8 mouse cellular contexts compared by ENCODE assay signal in genomic region chr5:91402339-91403211, GRCm38 (mm10). TPM values are rescaled to one million over a fixed set of nuclear protein-coding genes. Genes with fewer than 3 reads are reported as not detected.
DNase-seq lines count a peak whose midpoint lies in the region; ATAC-seq lines count a peak whose summit lies in the region.

TSS of gene Btc (minus strand) at chr5:91402994.

- H3K4me3 ChIP-seq in intestine, embryonic 16.5 days (ENCODE audit: low read length): peak within 1 kb of the TSS; percentile 62
- H3K4me3 ChIP-seq in limb, embryonic 10.5 days: peak within 1 kb of the TSS; percentile 46
- H3K4me3 ChIP-seq in midbrain, embryonic 12.5 days: peak within 1 kb of the TSS; percentile 30

- H3K4me1 ChIP-seq in intestine, embryonic 16.5 days (ENCODE audit: control insufficient read depth, insufficient read depth, low read length): peaks cover 6% of the 10 kb centered on the region; the same call in 1 of the 2 replicates
- peaks cover 10% of the 10 kb centered on the region for H3K4me1 ChIP-seq in limb, embryonic 10.5 days
- H3K4me1 ChIP-seq in midbrain, embryonic 12.5 days: peaks cover 9% of the 10 kb centered on the region

- H3K27ac ChIP-seq in intestine, embryonic 16.5 days (ENCODE audit: low read length): peak within 1 kb of the TSS; percentile 68
- no peak within 1 kb of the TSS for H3K27ac ChIP-seq in limb, embryonic 10.5 days
- no peak within 1 kb of the TSS for H3K27ac ChIP-seq in midbrain, embryonic 12.5 days (replicated peaks)

- DNase-seq in T-cell, adult 2 months (ENCODE audit: low spot score): peak; percentile 72
- peak; percentile 32 for DNase-seq in embryo, embryonic 10.5 days (ENCODE audit: low spot score)
- peak; percentile 41 to 70 for DNase-seq in gastrocnemius, postnatal 4 days (ENCODE audit: low spot score in 2 of 2)
- DNase-seq in limb, embryonic 10.5 days (ENCODE audit: low spot score): peak; percentile 54
- DNase-seq in right cerebral cortex, postnatal 4 days: peak; percentile 44
- no peak for DNase-seq in c-Kit-positive CD71-positive TER-119-positive erythroid progenitor cells, embryonic 14.5 days (ENCODE audit: low spot score)

- no peaks in the 10 kb centered on the region for H3K36me3 ChIP-seq in intestine, embryonic 16.5 days (ENCODE audit: control insufficient read depth, insufficient read depth, low read length)
- no peaks in the 10 kb centered on the region for H3K36me3 ChIP-seq in limb, embryonic 10.5 days
- no peaks in the 10 kb centered on the region for H3K36me3 ChIP-seq in midbrain, embryonic 12.5 days

- WGBS in intestine, embryonic 16.5 days: 8% methylated on average over 19 of the region's 19 CpGs
- 9% methylated on average over 19 of the region's 19 CpGs for WGBS in limb, embryonic 10.5 days
- 16% methylated on average over 19 of the region's 19 CpGs for WGBS in midbrain, embryonic 12.5 days

- peak within 1 kb of the TSS; percentile 86 for H3K4me2 ChIP-seq in intestine, embryonic 16.5 days (ENCODE audit: low read depth, low read length)
- H3K4me2 ChIP-seq in midbrain, embryonic 12.5 days (replicated peaks): peak within 1 kb of the TSS; percentile 51

- H3K9ac ChIP-seq in intestine, embryonic 16.5 days (ENCODE audit: low read depth, low read length): peak within 1 kb of the TSS; percentile 82
- H3K9ac ChIP-seq in midbrain, embryonic 12.5 days (replicated peaks): peak within 1 kb of the TSS; percentile 24; the same call in 1 of the 2 replicates

- peak; percentile 94 for ATAC-seq in intestine, embryonic 16.5 days
- ATAC-seq in midbrain, embryonic 12.5 days (ENCODE audit: low FRiP score, low read depth): peak; percentile 54; the same call in 1 of the 2 replicates

- no peaks in the 10 kb centered on the region for H3K27me3 ChIP-seq in intestine, embryonic 16.5 days (replicated peaks; ENCODE audit: control insufficient read depth, insufficient read depth, low read length)
- peaks cover 13% of the 10 kb centered on the region; the same call in 1 of the 2 replicates for H3K27me3 ChIP-seq in limb, embryonic 10.5 days (ENCODE audit: low read depth, poor library complexity, severe bottlenecking)
- H3K27me3 ChIP-seq in midbrain, embryonic 12.5 days: no peaks in the 10 kb centered on the region

- no peaks in the 10 kb centered on the region for H3K9me3 ChIP-seq in intestine, embryonic 16.5 days (ENCODE audit: control insufficient read depth, low read length)
- no peaks in the 10 kb centered on the region for H3K9me3 ChIP-seq in limb, embryonic 10.5 days (replicated peaks)
- no peaks in the 10 kb centered on the region for H3K9me3 ChIP-seq in midbrain, embryonic 12.5 days

RNA-seq across cellular contexts. Expression of gene Btc, which starts in this region (rescaled TPM):
- total RNA-seq in gastrocnemius, postnatal 4 days (2021): 1 to 10 TPM in 1 of 2 experiments, under 1 TPM in 1; 0.73 to 1.5 TPM
- 4.5 and 4.9 TPM in 2 replicates for polyA plus RNA-seq in intestine, embryonic 16.5 days (2015; fragmentation: Nextera tagmentation; extraction: Ambion mirVana)
- 0.05 TPM in 2 replicates for polyA plus RNA-seq in limb, embryonic 10.5 days (2016; fragmentation: Nextera tagmentation; extraction: Ambion mirVana)
- polyA plus RNA-seq in midbrain, embryonic 12.5 days (2016; fragmentation: Nextera tagmentation; extraction: Ambion mirVana): not detected in 2 replicates

Comparison
In these comparisons a context has a peak if more than half of its experiments do, and no peak if none do; other contexts are left out.
1. Peak in DNase-seq and H3K4me3 ChIP-seq in limb, embryonic 10.5 days; RNA of the gene not detected or under 1 TPM.
2. Peak in ATAC-seq, H3K4me3 ChIP-seq, H3K9ac ChIP-seq and H3K4me2 ChIP-seq in midbrain, embryonic 12.5 days; RNA of the gene not detected or under 1 TPM.